ENCODE assay signal across 22 mouse cellular contexts in the genomic region with DNA sequence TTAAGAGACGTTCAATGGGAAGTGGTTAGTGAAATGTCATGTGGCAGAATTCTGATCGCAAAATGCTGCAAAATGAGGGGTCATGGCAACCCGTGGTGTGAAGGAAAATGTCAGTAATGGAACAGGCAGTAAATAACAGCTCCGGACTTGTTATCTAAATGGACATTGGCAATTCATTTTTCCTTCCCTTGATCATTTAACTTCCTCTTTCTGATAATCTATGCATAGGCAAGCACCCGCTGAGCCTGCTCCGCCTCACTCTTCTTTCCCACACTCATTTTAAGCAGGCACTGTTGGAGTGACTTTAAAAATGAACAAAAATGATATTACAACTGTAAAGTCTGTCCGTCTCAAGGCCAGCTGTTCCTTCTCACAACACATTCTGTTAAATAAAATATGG.
"Had no signal": no experiment of that assay in that cellular context is flagged by ENCODE, and none has a peak within 500 bp of the region (broad histone marks: within the 10 kb centered on the region; RNA-seq: fewer than 3 reads in every experiment).

No protein-coding gene starts in this region.

- H3K36me3 ChIP-seq: intestine, embryonic 15.5 days; kidney, embryonic 15.5 days; limb, embryonic 15.5 days had no signal

- H3K9me3 ChIP-seq: intestine, embryonic 15.5 days; kidney, embryonic 15.5 days; limb, embryonic 15.5 days had no signal

- H3K4me3 ChIP-seq: intestine, embryonic 15.5 days; kidney, embryonic 15.5 days; left cerebral cortex, adult 2 months; limb, embryonic 15.5 days had no signal

- H3K27ac ChIP-seq: intestine, embryonic 15.5 days; kidney, embryonic 15.5 days; left cerebral cortex, adult 2 months; limb, embryonic 15.5 days; liver, embryonic 14.5 days; stomach, postnatal 0 days had no signal

- ATAC-seq: intestine, embryonic 15.5 days; liver, postnatal 0 days; lung, postnatal 0 days had no signal

- H3K27me3 ChIP-seq: intestine, embryonic 15.5 days; kidney, embryonic 15.5 days; limb, embryonic 15.5 days had no signal

- DNase-seq: kidney, adult 11 months; kidney, adult 8-10 months; kidney, postnatal 14 days; kidney, postnatal 4 days; layer of hippocampus, postnatal 36 days; liver, postnatal 0 days; lung, embryonic 14.5 days; lung, postnatal 36 days; midbrain, embryonic 14.5 days; right cerebral cortex, postnatal 4 days; thymus, adult 2 months; thymus, postnatal 14 days; thymus, postnatal 4 days had no signal

- H3K4me2 ChIP-seq: intestine, embryonic 15.5 days; kidney, embryonic 15.5 days; limb, embryonic 15.5 days; liver, embryonic 11.5 days; lung, embryonic 14.5 days; midbrain, embryonic 11.5 days had no signal

- H3K4me1 ChIP-seq: intestine, embryonic 15.5 days; kidney, embryonic 15.5 days; limb, embryonic 15.5 days had no signal

- H3K9ac ChIP-seq: intestine, embryonic 15.5 days; kidney, embryonic 15.5 days; limb, embryonic 15.5 days; liver, embryonic 14.5 days; liver, postnatal 0 days; lung, embryonic 14.5 days had no signal
